Mouse (Mus musculus) heart, adult 8-10 months (tissue): ENCODE results near the gene Wdr60. TPM values are rescaled to one million over a fixed set of nuclear protein-coding genes. Genes with fewer than 3 reads are reported as not detected.

Experiments
- DNase-seq: peaks from one replicate; pipeline ENCODE4 v3.0.0; 2022; ENCODE audit warnings: low spot score
- total RNA-seq, 4 experiments: library from RNA; stranded (reverse); gene quantifications; 2 replicates each; pipeline ENCODE4 v1.2.4; 2022

The Wdr60 gene
- total RNA-seq, 4 experiments from 2014 or later, result 1.5 to 2.9 (median 2.3) TPM

DNA sequence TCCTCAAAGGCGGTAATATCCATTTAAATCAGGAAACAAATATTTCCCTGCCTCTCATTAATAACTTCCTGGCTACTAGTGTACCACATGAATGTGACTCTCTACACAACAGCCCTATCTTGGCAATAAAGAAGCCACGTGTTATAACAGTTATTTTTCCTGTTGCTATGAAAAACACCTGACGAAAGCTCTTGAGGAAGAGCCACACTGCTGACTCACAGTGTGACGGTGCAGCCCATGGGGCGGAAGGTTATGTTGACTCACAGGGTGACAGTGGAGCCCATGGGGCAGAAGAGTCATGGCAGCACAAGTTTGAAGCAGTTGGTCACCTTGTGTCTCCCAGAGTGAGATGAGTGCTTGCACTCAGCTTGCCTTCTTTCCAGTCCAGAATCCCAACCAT, 6.6 kb upstream of the Wdr60 start:
- no peak for DNase-seq

DNA sequence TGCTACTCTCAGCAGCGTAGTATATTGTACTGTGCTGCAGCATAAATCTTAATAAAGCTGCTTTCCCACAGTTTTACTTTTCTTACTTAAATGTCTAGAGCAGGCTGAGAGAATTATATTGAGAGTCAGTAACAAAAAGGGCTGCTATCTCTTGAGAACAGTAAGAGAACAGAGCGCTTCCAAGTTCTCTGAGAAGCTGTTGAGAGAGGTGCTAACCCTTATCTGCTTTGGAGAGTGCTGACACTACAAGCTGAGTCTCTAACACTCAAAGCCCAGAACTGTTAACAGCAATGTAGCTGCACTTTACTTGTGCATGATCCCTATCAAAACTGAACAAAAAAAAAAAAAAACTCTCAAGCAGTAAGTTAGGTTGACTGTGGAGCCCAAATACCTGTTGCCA, 2.5 kb upstream of the Wdr60 start:
- no peak for DNase-seq

DNA sequence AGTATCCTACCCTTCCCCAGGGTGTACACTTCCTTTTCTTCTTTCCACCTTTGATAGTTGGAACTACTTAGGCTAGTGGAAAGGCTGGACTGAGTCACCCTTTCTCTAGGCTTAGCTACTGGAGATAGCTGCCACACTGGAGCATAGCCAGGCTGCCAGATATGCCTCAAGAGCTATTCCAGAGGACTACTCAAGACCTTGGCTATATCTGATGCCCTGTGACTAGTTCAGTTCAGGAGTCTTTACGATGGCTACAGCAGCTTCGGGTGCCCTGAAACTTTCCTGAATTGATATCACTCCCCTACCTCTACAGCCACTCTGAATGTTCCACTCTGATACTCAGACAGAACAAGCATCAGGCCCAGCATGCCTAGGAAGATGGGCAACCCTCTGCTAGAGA, 1.9 kb upstream of the Wdr60 start:
- no peak for DNase-seq

DNA sequence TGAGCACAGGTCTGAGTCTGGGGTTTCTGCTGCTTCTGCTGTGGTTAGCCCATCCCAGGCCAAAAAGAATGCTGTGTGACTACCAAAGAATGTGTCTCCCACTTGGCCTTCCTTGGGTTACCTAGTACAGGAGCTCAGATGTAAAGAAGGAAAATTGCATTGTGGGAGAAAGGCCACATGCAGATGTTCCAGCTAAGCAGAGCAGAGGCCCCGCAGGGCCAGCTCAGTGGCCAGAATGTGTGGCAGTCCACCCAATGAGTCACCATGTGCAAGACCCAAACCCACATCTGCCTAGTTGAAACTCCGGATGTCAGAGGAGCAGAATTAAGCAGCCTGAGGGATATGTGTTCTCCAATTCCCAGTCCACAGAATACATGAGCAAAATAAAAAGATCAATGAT, 4.5 kb downstream of the Wdr60 start:
- no peak for DNase-seq

DNA sequence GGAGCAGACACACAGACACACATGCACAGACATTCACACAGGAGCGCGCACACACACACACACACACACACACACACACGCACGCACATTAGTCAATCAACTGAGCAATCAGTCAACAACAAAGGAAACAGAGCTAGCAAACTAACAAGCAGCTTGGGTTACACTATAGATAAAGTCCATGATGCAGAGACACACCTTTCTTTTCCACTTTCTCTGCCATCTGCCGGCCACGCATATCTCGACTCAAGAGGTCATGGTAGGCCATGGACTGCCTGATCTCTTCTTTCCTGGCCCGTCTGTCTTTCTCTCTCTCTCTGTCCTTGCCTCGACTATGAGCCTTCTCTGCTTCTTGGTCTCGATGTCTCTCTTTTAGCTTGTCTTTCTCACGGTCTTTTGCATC, 7.2 kb downstream of the Wdr60 start:
- DNase-seq, result no peak

DNA sequence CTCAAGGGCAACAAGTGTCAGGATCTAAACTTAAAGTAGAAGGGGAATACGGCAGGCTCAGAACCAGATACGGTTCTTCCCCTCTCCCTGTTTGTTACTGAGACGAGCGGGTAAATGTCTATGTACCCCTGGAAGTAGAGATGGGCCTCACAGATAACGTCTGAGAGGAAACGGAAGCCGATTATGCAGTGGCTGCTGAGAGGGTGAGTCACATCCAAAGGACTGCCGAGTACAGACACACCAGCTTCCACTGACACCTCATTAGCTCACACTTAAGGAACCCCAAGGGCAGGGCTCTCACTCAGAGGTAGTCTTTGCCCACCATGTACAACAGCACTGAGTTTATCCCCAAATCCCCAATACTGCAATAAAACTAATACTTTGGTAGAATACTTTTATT, 8.2 kb downstream of the Wdr60 start:
- no peak for DNase-seq

DNA sequence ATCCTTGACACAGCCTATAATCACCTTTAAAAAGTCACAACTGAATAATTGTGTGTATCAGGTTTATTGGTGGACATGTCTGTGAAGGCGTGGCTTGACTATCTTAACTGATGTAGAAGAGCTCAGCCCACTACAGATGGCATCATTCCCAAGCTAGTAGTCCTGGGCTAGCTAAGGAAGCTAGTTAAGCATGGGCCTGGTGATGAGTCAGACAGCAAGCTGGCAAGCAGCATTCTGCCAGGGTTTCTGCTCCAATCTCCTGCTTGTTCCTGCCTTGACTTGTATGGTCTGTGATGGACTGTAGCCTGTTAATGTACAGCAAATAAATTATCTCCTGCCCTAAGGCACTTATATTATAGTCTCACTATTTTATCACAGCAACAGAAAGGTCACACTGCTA, 18.2 kb downstream of the Wdr60 start:
- no peak for DNase-seq

DNA sequence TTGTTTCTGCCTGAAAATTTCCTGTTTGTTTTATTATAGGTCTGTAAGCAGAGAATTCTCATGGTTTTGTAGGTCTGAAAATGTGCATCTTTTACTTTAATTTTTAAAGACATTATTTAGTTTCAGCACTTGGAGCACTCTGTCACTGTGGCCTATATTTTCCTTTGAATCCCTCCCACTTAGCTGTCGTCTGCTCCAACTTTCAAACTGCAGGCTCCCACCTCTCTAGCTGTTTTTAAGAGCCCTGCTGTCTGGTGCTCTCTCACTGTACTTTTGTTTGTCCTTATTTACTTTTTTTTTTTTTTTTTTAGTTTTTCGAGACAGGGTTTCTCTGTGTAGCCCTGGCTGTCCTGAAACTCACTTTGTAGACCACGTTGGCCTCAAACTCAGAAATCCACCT, 24.0 kb downstream of the Wdr60 start:
- no peak for DNase-seq

DNA sequence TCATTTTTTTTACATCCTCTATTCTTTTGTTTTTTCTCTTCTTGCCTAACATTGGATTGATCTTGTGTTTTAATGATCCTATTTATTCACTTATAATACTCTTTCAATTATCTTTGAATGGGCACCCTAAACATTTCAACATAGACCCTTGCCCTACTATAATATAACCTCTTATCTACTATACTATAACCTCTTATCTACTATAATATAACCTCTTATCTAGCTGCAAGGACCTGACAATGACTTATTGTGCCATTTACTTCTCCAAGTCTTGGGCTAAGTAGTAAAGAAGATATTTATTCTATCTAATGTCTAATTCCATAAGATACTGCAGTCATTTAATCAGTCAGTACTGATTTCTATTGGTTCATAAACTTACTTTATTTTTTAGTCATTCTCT, 24.5 kb downstream of the Wdr60 start:
- no peak for DNase-seq

DNA sequence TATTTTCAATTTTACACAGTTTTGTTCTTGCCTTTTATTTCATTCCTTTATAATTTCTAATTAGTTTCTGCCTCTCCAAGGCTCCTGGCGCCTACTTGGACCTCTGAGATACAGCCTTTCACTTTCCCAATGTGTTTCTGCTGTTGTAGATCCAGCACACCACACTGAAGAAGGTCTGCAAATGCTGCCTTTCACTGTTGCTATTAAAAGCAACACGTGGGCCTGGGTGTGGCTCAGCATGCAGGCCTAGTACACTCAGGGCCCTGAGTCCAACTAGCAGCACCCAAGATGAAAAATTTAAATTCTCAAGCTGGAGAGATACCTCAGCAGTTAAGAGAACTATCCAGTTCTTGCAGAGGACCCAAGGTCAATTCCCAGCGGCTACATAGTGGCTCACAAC, 26.2 kb downstream of the Wdr60 start:
- DNase-seq, result no peak

DNA sequence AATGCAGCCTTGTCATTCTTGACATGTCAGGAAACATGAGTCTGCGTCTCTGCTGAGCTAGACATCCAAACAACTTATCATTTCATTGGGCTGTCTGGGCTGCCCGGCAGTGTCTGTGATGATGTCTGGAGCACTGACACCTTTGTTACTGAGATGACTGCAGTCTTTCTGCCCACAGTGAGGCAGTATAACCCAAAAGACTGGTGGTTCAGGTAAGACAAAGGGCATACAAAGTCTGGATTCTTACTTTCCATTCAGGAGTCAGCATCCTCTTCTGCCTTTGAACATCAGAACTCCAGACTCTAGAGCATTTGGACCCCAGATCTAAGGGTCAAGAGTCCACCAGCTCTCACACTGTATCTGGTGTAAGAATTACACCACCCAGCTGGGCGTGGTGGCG, 27.5 kb downstream of the Wdr60 start:
- DNase-seq, result no peak

DNA sequence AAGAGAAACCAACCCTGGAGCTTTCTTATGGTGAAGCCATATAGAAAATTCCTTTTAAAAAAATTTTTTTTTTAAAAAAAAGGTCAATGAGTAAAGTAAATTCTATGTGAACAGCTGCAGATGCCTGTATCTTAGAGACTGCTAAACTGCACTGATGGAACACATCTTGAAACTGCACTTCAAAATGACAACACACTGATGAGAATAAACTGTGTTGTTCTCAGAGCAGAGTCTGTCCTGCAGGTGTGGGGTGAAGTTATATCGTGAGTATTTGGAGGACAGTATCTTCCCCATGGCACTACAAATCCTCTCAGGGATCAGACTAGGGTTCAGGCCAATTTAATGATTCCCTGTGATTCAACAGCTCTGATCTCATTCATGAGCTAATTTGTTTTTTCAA, 30.8 kb downstream of the Wdr60 start:
- DNase-seq, result peak; percentile 22

DNA sequence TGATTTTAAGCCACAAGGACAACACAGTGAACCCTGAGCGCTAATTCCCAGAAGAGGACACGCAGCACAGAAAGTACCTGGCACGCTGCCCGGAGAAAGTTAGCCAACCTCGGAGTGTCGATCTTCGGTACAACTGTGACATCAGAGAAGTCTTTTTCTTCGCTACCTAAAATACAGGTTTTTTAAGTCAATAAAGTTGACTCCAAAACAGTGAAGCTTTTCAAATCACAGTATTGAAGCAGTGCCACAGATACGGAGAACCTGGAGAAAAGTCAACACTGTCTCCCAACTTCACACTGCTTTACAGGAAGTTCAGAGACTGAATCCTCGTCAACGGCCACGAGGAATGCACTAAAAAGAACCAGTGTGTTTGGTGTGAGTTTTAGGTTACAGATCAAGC, 31.2 kb downstream of the Wdr60 start:
- DNase-seq, result peak; percentile 83

DNA sequence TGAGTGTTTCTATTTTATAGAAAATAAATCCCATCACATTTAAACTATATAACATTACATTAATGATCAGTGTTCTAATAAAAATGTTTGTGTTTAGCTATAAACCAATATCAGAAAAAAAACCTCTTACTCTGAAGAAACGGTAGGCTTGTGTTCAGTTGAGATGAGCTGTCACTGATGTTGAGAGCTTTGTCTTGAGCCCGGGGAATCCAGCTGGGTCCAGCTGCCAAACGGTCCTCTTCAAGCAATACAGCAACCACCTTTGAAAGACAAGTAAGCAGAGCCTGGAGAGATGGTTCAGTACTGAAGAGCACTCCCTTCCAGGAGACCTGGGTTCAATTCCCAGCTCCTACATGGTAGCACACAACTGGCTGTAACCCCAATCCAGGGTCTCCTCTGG, 33.4 kb downstream of the Wdr60 start:
- DNase-seq, result no peak

DNA sequence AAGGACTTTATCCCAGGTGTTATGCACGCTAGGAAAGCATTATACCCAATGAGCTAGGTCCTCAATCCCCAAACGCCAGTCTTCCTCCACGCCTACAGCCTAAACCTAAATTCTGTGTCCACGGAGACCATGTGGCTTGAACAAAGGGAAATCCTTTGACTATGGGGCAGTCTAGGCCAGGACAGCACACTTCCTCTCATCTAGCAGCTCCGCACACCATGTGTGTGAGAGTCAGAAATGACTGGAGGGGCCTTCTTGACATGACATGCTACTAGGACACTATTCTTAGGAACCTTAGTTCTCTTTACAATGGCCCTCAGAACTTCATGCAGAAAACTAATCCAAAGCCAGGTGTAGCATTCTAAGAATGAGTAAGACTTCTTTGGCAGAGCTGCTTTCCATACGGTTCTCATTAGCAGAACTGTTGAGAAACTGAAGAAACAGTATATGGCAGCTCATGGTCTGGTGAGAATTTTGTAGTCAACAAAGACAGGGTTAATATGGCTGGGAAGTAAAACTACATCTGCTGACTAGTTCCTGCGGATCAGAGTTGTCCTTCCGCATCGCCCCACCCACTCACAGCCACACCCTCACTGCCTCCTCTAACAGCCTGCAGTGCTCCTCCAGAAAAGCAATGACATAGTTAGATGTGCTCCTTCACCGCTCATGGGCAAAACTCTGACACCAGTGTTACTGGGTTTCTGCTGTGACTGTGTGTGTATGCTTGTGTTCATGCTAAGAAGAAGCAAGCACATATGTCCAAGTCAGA, 36.3 kb downstream of the Wdr60 start:
- DNase-seq, result no peak

DNA sequence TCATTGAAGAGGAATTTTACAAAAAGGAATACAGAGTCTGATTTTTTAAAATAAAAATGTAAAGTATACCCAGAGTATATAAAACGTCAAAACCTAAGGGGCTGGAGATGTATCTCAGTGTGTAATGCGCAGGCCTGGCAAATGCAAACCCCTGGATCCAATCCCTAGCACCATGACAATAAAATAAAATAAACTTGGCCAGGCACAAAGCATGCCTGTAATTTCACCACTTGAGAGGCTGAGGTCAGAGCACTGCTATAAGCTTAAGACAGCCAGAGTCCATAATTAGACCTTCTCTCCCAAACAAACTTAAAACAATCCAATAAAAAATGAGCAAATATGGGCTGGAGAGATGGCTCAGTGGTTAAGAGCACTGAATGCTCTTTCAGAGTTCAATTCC, 39.7 kb downstream of the Wdr60 start:
- DNase-seq, result no peak

DNA sequence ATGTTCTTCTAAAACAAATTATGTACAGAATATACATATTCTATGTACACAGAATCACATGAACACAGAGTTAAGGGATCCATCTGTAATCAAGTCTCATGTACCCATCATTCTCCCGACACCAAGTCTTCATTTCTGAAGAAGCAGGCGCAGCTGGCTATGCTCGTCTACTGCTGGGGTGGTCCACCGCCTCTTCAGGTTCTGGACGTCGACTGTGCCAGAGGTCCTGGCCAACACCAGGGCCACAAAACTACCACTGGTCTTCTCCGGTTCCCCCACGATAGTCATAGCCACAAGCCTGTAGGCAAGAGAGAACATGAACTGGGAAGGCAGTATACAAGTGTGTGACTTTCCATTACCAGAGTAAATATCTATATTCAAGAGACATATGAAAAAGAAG, 55.3 kb downstream of the Wdr60 start:
- no peak for DNase-seq

DNA sequence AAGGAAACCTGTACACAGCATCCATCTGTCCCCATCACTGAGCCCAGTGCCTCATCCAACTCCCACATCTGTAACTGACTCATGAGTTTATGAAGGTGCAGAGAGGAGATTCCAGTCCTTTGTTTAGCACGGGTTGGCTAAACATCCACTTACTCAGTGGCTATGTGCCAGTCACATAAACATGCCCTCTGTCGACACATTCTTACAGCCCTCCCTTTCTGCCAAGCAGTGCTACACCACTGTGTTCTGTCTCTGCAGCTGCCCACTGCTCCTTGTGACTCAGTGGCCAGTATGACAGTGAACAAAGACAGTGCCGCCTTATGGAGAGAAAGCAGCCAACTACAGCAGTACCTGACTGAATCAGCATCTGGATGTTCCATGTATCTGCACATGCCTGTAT, 57.1 kb downstream of the Wdr60 start:
- no peak for DNase-seq

DNA sequence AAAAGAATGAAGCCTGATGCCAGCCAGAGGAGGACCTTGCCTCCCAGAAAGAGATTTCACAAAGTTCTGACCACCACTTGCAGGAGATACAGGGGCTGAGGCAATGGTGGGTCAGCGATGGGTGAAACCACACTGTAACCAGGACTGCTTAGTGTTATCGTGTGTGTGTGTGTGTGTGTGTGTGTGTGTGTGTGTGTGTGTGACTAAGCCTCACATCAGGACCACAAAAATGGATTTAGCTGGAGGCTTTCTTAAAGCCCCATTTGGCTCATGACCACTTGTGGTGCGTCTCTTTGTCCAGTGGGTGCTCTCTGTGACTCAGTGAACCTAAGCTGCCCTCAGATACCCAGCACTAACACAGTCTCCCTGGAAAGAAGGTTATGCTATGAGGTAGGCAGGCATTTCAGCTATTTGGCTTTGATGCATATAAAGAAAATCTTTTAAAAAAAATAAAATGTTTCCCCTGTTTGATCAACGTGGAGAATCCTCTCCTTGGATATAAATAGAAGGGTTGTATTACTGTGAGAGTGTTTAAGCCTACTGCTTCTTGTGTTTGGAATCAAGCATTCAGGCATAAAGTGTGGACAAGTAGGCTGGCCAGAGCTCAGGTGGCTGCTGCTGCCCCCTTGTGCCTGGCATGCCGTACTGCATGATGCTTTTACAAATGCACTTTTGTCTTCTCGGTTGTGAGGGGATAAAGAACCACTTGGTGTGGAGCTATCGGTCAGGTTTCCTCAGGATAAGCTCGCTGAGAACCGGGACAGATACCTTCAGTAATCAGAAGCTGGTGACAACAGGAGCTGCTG, 60.4 kb downstream of the Wdr60 start:
- DNase-seq, result peak; percentile 46

DNA sequence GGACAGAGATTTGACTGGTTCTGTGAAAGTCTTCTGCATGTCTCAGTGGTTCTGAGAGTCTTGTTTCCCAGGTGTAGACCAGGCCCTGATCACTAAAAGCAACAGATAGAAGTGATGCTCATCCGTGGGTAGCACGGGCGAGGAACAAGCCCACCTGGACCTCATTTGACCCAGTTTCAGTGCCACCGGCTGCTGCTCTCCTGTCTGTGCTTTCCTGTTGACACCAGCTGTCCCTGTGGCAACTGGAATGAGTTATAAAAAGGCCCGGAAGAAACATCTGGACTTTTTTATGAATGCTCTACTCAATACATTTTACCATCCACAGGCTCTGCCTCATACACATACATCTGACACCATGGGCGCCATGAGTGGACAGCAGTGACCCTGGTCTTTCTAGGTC, 64.0 kb downstream of the Wdr60 start:
- no peak for DNase-seq

DNA sequence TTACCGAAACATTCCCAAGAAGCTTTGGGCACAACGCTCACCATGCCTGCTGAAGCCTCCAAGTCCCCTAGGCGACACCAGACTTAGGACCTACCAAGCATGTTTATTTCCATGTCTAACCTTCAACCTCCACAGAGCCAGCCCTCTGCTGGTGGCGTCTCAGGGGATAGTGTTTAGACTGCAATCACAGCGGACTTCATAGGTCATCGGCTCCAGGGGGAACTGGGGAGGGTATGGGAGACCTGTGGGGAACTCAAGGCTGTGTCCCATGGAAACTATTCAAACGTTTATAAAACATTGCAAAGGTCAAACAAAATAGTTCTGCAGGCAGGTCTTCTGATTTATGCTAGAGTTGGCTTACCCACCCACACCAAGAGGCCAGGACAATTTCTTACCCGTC, 66.6 kb downstream of the Wdr60 start:
- DNase-seq, result no peak

DNA sequence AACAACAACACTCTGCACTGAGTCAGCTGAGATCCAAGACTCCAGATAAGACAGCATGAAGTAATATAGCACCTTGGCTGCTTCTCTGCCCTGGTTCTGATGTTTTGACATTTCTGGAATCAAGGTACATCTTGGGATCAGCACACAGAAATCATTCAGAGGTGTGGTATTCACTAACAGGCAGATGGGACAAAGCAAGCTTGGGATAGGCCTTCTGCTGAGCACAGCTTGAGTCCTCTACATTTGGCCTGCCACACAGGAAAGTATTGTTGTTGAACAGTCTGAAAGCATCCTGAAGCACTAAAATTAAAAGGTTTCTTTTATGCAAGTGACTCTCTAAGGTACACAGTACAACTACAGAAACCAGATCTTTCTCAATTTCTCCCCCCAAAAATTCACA, 68.2 kb downstream of the Wdr60 start:
- no peak for DNase-seq

DNA sequence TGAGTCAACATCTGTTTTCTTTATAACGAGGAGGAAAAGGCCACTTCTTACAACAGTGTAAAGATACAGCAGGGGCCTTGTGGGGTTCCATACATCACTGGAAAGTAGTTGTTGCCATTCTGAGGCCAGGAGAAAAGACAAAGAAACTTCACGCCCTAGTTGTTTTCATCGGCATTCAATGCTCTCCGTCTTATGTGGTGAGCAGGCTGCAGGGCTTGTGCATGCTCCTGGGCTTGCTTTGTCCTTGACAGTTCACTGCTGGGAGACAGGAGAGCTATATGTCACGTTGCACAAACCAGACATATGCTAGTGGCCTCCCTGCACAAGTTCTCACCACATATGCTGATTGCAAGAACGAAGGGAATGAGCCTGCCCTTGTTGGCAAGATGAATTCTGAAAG, 68.9 kb downstream of the Wdr60 start:
- DNase-seq, result no peak
